ENCODE assay signal across 20 mouse cellular contexts in the genomic region with DNA sequence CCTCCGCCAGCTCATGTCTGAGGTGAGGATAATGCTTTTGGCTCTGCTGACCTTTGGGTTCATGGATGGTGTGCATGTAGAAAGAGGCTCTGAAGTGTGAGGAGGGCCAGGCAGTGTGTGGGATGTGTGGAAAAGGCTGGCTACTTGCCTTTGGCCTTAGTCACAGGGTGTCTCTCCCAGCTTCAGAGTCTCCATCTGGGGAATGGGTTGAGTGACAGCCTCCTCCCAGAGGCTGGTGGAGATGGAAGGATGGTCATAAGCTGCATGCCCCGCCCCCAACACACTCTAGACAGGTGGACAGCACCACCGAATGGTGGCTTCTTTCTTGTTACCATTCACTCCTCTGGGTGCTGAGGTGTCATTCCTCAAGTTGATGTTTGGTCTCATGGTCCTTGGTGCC. TPM values are rescaled to one million over a fixed set of nuclear protein-coding genes. Genes with fewer than 3 reads are reported as not detected.
A peak's percentile ranks its signal among the peaks of the same experiment; 100 is the strongest.
DNase-seq lines count a peak whose midpoint lies in the region; ATAC-seq and TF ChIP-seq lines count a peak whose summit lies in the region.
"Had no signal": no experiment of that assay in that cellular context is flagged by ENCODE, and none has a peak within 500 bp of the region (broad histone marks: within the 10 kb centered on the region; RNA-seq: fewer than 3 reads in every experiment).

No protein-coding gene starts in this region.

- peak; percentile 34 for TF ChIP-seq CTCF in heart, adult 2 months (IDR thresholded peaks at IDR 0.05)
- peak; percentile 28; the same call in 1 of the 2 replicates for TF ChIP-seq CTCF in liver, embryonic 14.5 days (IDR thresholded peaks at IDR 0.05; ENCODE audit: low read depth)
- TF ChIP-seq CTCF in liver, postnatal 0 days (IDR thresholded peaks at IDR 0.05; ENCODE audit: low read depth) = no peak

- no peaks in the 10 kb centered on the region for H3K79me2 ChIP-seq in heart, adult 2 months (replicated peaks; ENCODE audit: control insufficient read depth, insufficient read depth, low read length)

- no peak overlapping the region for H3K4me2 ChIP-seq in heart, embryonic 11.5 days
- H3K4me2 ChIP-seq in liver, embryonic 14.5 days (ENCODE audit: low read depth) = no peak overlapping the region
- no peak overlapping the region for H3K4me2 ChIP-seq in liver, postnatal 0 days (ENCODE audit: low read depth, low read length)
- H3K4me2 ChIP-seq in hindbrain, embryonic 16.5 days (ENCODE audit: low read length) = no peak overlapping the region
- H3K4me2 ChIP-seq: forebrain, embryonic 12.5 days; midbrain, embryonic 12.5 days; neural tube, embryonic 12.5 days had no signal

- peaks cover 32% of the 10 kb centered on the region for H3K4me1 ChIP-seq in heart, adult 2 months (ENCODE audit: control insufficient read depth, insufficient read depth, low read length)
- H3K4me1 ChIP-seq in heart, embryonic 11.5 days (ENCODE audit: control insufficient read depth, insufficient read depth, low read length) = peaks cover 4% of the 10 kb centered on the region; the same call in 1 of the 2 replicates
- H3K4me1 ChIP-seq in liver, embryonic 14.5 days (replicated peaks; ENCODE audit: control insufficient read depth in 2 of 2, insufficient read depth in 2 of 2, low read length in 1 of 2) = no peaks in the 10 kb centered on the region
- H3K4me1 ChIP-seq in liver, postnatal 0 days (ENCODE audit: insufficient read depth) = no peaks in the 10 kb centered on the region
- H3K4me1 ChIP-seq in hindbrain, embryonic 16.5 days (ENCODE audit: control insufficient read depth, insufficient read depth, low read depth, low read length) = peaks cover 11% of the 10 kb centered on the region

- intact Hi-C loops in heart, adult 2 months (cut with DNase I) = loop anchor here (2.0 kb wide), 1 partner anchor 38 kb away; no protein-coding TSS in a partner anchor

- H3K27me3 ChIP-seq in heart, adult 2 months (ENCODE audit: control insufficient read depth, insufficient read depth, low read length) = no peaks in the 10 kb centered on the region
- peaks cover 12% of the 10 kb centered on the region for H3K27me3 ChIP-seq in heart, embryonic 11.5 days (ENCODE audit: control insufficient read depth, insufficient read depth, low read length)
- H3K27me3 ChIP-seq in liver, embryonic 14.5 days (ENCODE audit: control insufficient read depth, insufficient read depth, low read length) = no peaks in the 10 kb centered on the region; the same call in 1 of the 2 replicates
- 0 out of 2 replicates have a peak, but pooled peaks cover 3% of the 10 kb centered on the region for H3K27me3 ChIP-seq in liver, postnatal 0 days (ENCODE audit: insufficient read depth, low read length)
- H3K27me3 ChIP-seq in hindbrain, embryonic 16.5 days (replicated peaks; ENCODE audit: control insufficient read depth, insufficient read depth, low read length) = no peaks in the 10 kb centered on the region
- H3K27me3 ChIP-seq: neural tube, embryonic 12.5 days had no signal

- H3K9ac ChIP-seq in heart, adult 2 months (ENCODE audit: low read depth, low read length) = no peak overlapping the region
- H3K9ac ChIP-seq in heart, embryonic 11.5 days (ENCODE audit: low read depth, low read length) = no peak overlapping the region
- no peak overlapping the region for H3K9ac ChIP-seq in liver, embryonic 14.5 days (replicated peaks)
- H3K9ac ChIP-seq in liver, postnatal 0 days (replicated peaks) = no peak overlapping the region
- H3K9ac ChIP-seq in hindbrain, embryonic 16.5 days (ENCODE audit: low read depth, low read length) = no peak overlapping the region
- H3K9ac ChIP-seq: forebrain, embryonic 12.5 days; midbrain, embryonic 12.5 days; neural tube, embryonic 12.5 days had no signal

- ATAC-seq in heart, embryonic 11.5 days (replicated peaks; ENCODE audit: insufficient number of reproducible peaks, low FRiP score, low TSS enrichment) = no peak
- no peak for ATAC-seq in liver, embryonic 14.5 days (ENCODE audit: insufficient read depth)
- no peak for ATAC-seq in liver, postnatal 0 days
- ATAC-seq in hindbrain, embryonic 16.5 days = peak; percentile 26; the same call in 1 of the 2 replicates
- ATAC-seq: inflammation-experienced regulatory T-cells, adult 6 months had no signal

- TF ChIP-seq EP300 in heart, adult 2 months (IDR thresholded peaks at IDR 0.05; ENCODE audit: insufficient read depth, low read depth, low read length) = no peak
- no peak for TF ChIP-seq EP300 in liver, embryonic 14.5 days (IDR thresholded peaks at IDR 0.05; ENCODE audit: low read depth)
- TF ChIP-seq EP300 in liver, postnatal 0 days (IDR thresholded peaks at IDR 0.05; ENCODE audit: low read depth) = no peak

- no peaks in the 10 kb centered on the region; the same call in 1 of the 2 replicates for H3K36me3 ChIP-seq in heart, adult 2 months (ENCODE audit: control insufficient read depth, insufficient read depth, low read length)
- H3K36me3 ChIP-seq in heart, embryonic 11.5 days (ENCODE audit: control insufficient read depth, insufficient read depth, low read length) = no peaks in the 10 kb centered on the region
- H3K36me3 ChIP-seq in liver, embryonic 14.5 days (replicated peaks; ENCODE audit: control insufficient read depth, insufficient read depth, low read depth) = no peaks in the 10 kb centered on the region
- no peaks in the 10 kb centered on the region for H3K36me3 ChIP-seq in liver, postnatal 0 days (replicated peaks; ENCODE audit: insufficient read depth, low read length)
- H3K36me3 ChIP-seq in hindbrain, embryonic 16.5 days (ENCODE audit: control insufficient read depth, insufficient read depth, low read length) = no peaks in the 10 kb centered on the region
- H3K36me3 ChIP-seq: forebrain, embryonic 12.5 days; midbrain, embryonic 12.5 days; neural tube, embryonic 12.5 days had no signal

- peak in 1 of 2 experiments; percentile 26 for DNase-seq in heart, adult 2 months
- DNase-seq in liver, embryonic 14.5 days (ENCODE audit: low read depth in 3 of 3, low spot score in 3 of 3) = no peak
- DNase-seq in liver, postnatal 0 days = no peak
- peak; percentile 34 for DNase-seq in adipocyte (ENCODE audit: low spot score)
- no peak for DNase-seq in yolk sac, embryonic 10.5 days (ENCODE audit: low spot score)
- DNase-seq: adrenal gland, postnatal 25 days; cerebellum, adult 9-10 months; gastrocnemius, postnatal 25 days; kidney, adult 18-20 months; kidney, postnatal 10 days; liver; right cerebral cortex, postnatal 25 days; thymus, postnatal 25 days had no signal

- TF ChIP-seq POLR2A in heart, adult 2 months (IDR thresholded peaks at IDR 0.05; ENCODE audit: insufficient read depth, low read depth, low read length) = no peak

- H3K27ac ChIP-seq in heart, adult 2 months = no peak overlapping the region
- H3K27ac ChIP-seq in heart, embryonic 11.5 days (ENCODE audit: low read depth, low read length) = no peak overlapping the region
- H3K27ac ChIP-seq in liver, embryonic 14.5 days = no peak overlapping the region
- H3K27ac ChIP-seq in liver, postnatal 0 days (ENCODE audit: low read depth) = no peak overlapping the region
- H3K27ac ChIP-seq in hindbrain, embryonic 16.5 days (ENCODE audit: low read depth, low read length) = no peak overlapping the region
- H3K27ac ChIP-seq: forebrain, embryonic 12.5 days; limb, embryonic 10.5 days; midbrain, embryonic 12.5 days; neural tube, embryonic 12.5 days had no signal

- WGBS in heart, adult 2 months = 74% methylated on average over 3 of the region's 3 CpGs
- 62% methylated on average over 3 of the region's 3 CpGs for WGBS in heart, embryonic 11.5 days (ENCODE audit: insufficient replicate concordance)
- WGBS in liver, embryonic 14.5 days (ENCODE audit: insufficient replicate concordance) = 40% methylated on average over 3 of the region's 3 CpGs
- WGBS in liver, postnatal 0 days (ENCODE audit: insufficient replicate concordance) = 39% methylated on average over 3 of the region's 3 CpGs
- 78% methylated on average over 3 of the region's 3 CpGs for WGBS in hindbrain, embryonic 16.5 days

- H3K9me3 ChIP-seq in heart, embryonic 11.5 days (replicated peaks; ENCODE audit: control insufficient read depth, low read length) = no peaks in the 10 kb centered on the region
- H3K9me3 ChIP-seq in liver, embryonic 14.5 days (ENCODE audit: control insufficient read depth, low read length) = no peaks in the 10 kb centered on the region
- H3K9me3 ChIP-seq in liver, postnatal 0 days (ENCODE audit: low read length) = no peaks in the 10 kb centered on the region
- H3K9me3 ChIP-seq in hindbrain, embryonic 16.5 days (ENCODE audit: control insufficient read depth, low read length) = no peaks in the 10 kb centered on the region
- H3K9me3 ChIP-seq: forebrain, embryonic 12.5 days; limb, embryonic 10.5 days; midbrain, embryonic 12.5 days; neural tube, embryonic 12.5 days had no signal

- no peak overlapping the region for H3K4me3 ChIP-seq in heart, adult 2 months
- no peak overlapping the region for H3K4me3 ChIP-seq in heart, embryonic 11.5 days (ENCODE audit: low read depth, low read length)
- no peak overlapping the region for H3K4me3 ChIP-seq in liver, embryonic 14.5 days (ENCODE audit: insufficient read depth in 1 of 2, low read depth in 2 of 2, low read length in 2 of 2)
- H3K4me3 ChIP-seq in liver, postnatal 0 days (ENCODE audit: low read depth, low read length) = no peak overlapping the region
- no peak overlapping the region for H3K4me3 ChIP-seq in hindbrain, embryonic 16.5 days (ENCODE audit: low read length)
- H3K4me3 ChIP-seq: forebrain, embryonic 12.5 days; limb, embryonic 10.5 days; midbrain, embryonic 12.5 days; neural tube, embryonic 12.5 days had no signal

RNA-seq across cellular contexts. Expression of gene Fbln2, which starts 6.6 kb away (rescaled TPM):
- total RNA-seq in heart, adult 2 months (2021) = 10 to 100 TPM; 55.8 to 56.9 TPM
- polyA plus RNA-seq in heart, adult 2 months (2012; rRNA removed) = 117 and 153 TPM in 2 replicates
- 105 and 137 TPM in 2 replicates for polyA plus RNA-seq in heart, embryonic 11.5 days (2014; fragmentation: Nextera tagmentation; extraction: Ambion mirVana)
- 4.0 and 5.1 TPM in 2 replicates for polyA plus RNA-seq in liver, embryonic 14.5 days (2012; rRNA removed)
- 4.3 and 4.4 TPM in 2 replicates for polyA plus RNA-seq in liver, embryonic 14.5 days (2014; fragmentation: Nextera tagmentation; extraction: Ambion mirVana)
- 3.8 and 4.0 TPM in 2 replicates for polyA plus RNA-seq in liver, postnatal 0 days (2015; fragmentation: Nextera tagmentation; extraction: Ambion mirVana)
- 29.7 and 34.2 TPM in 2 replicates for polyA plus RNA-seq in hindbrain, embryonic 16.5 days (2015; fragmentation: Nextera tagmentation; extraction: Ambion mirVana)
